Mouse (Mus musculus): ENCODE measurements at regions not wholly inside any gene's neighbourhood (a gene's known extent, or its start where the extent isn't known, plus 50 kb on each side); places are given as distances from the start of the nearest gene placed in this dataset.

- no peaks in the 10 kb centered on the region for H3K27me3 ChIP-seq (ENCODE audit: control insufficient read depth, insufficient read depth, low read length)
- no peaks in the 10 kb centered on the region for H3K36me3 ChIP-seq (ENCODE audit: control insufficient read depth, insufficient read depth, low read length)
- 72% methylated on average over 3 of the region's 3 CpGs for whole genome bisulfite sequencing
- no peak overlapping the region for H3K4me3 ChIP-seq (replicated peaks; ENCODE audit: low read length)
- ATAC-seq (ENCODE audit: insufficient read depth, low FRiP score), result no peak
- H3K9me3 ChIP-seq (replicated peaks; ENCODE audit: control insufficient read depth, low read length), result no peaks in the 10 kb centered on the region
- no peaks in the 10 kb centered on the region for H3K4me1 ChIP-seq (ENCODE audit: control insufficient read depth, insufficient read depth, low read length)
- no peak overlapping the region for H3K9ac ChIP-seq (ENCODE audit: low read length)
- H3K4me2 ChIP-seq (ENCODE audit: low read depth, low read length), result no peak overlapping the region
- no peak overlapping the region for H3K27ac ChIP-seq (ENCODE audit: low read length)
Observed at GRCm38 (mm10) chr11:28681311-28681710, 97.2 kb upstream of the Ccdc85a start.

- no peak overlapping the region for H3K4me3 ChIP-seq (replicated peaks; ENCODE audit: low read length)
- no peaks in the 10 kb centered on the region for H3K4me1 ChIP-seq (ENCODE audit: control insufficient read depth, insufficient read depth, low read length)
- no peak overlapping the region for H3K27ac ChIP-seq (ENCODE audit: low read length)
- H3K36me3 ChIP-seq (ENCODE audit: control insufficient read depth, insufficient read depth, low read length), result no peaks in the 10 kb centered on the region
- ATAC-seq (ENCODE audit: insufficient read depth, low FRiP score), result no peak
- no peaks in the 10 kb centered on the region for H3K27me3 ChIP-seq (ENCODE audit: control insufficient read depth, insufficient read depth, low read length)
- no peaks in the 10 kb centered on the region for H3K9me3 ChIP-seq (replicated peaks; ENCODE audit: control insufficient read depth, low read length)
- no peak overlapping the region for H3K4me2 ChIP-seq (ENCODE audit: low read depth, low read length)
- H3K9ac ChIP-seq (ENCODE audit: low read length), result no peak overlapping the region
Observed at GRCm38 (mm10) chr11:28670765-28671164, 86.6 kb upstream of the Ccdc85a start.

GRCm38 (mm10) chr11:28669359-28669758 lies 85.2 kb upstream of the Ccdc85a start:
- WGBS, result 37% methylated on average over 4 of the region's 4 CpGs
- no peak for ATAC-seq (ENCODE audit: insufficient read depth, low FRiP score)
- Histone ChIP-seq H3K9me3 (replicated peaks; ENCODE audit: control insufficient read depth, low read length) (no peaks in the 10 kb centered on the region), H3K4me1 (ENCODE audit: control insufficient read depth, insufficient read depth, low read length) (no peaks in the 10 kb centered on the region), H3K36me3 (ENCODE audit: control insufficient read depth, insufficient read depth, low read length) (no peaks in the 10 kb centered on the region), H3K9ac (ENCODE audit: low read length) (no peak overlapping the region), H3K4me2 (ENCODE audit: low read depth, low read length) (no peak overlapping the region), H3K27me3 (ENCODE audit: control insufficient read depth, insufficient read depth, low read length) (no peaks in the 10 kb centered on the region), H3K4me3 (replicated peaks; ENCODE audit: low read length) (no peak overlapping the region), H3K27ac (ENCODE audit: low read length) (no peak overlapping the region)

- WGBS, result 60% methylated on average over 4 of the region's 4 CpGs
- H3K4me3 ChIP-seq (replicated peaks; ENCODE audit: low read length), result no peak overlapping the region
- H3K4me2 ChIP-seq (ENCODE audit: low read depth, low read length), result no peak overlapping the region
- no peak overlapping the region for H3K27ac ChIP-seq (ENCODE audit: low read length)
- H3K9ac ChIP-seq (ENCODE audit: low read length), result no peak overlapping the region
- H3K9me3 ChIP-seq (replicated peaks; ENCODE audit: control insufficient read depth, low read length), result no peaks in the 10 kb centered on the region
- no peaks in the 10 kb centered on the region for H3K4me1 ChIP-seq (ENCODE audit: control insufficient read depth, insufficient read depth, low read length)
- H3K36me3 ChIP-seq (ENCODE audit: control insufficient read depth, insufficient read depth, low read length), result no peaks in the 10 kb centered on the region
- no peak for ATAC-seq (ENCODE audit: insufficient read depth, low FRiP score)
- H3K27me3 ChIP-seq (ENCODE audit: control insufficient read depth, insufficient read depth, low read length), result no peaks in the 10 kb centered on the region
Observed at GRCm38 (mm10) chr11:28660377-28660776, 76.3 kb upstream of the Ccdc85a start.

GRCm38 (mm10) chr11:28655169-28655846 lies 71.2 kb upstream of the Ccdc85a start:
- no peaks in the 10 kb centered on the region for H3K4me1 ChIP-seq (ENCODE audit: control insufficient read depth, insufficient read depth, low read length)
- H3K4me3 ChIP-seq (replicated peaks; ENCODE audit: low read length), result no peak overlapping the region
- H3K36me3 ChIP-seq (ENCODE audit: control insufficient read depth, insufficient read depth, low read length), result no peaks in the 10 kb centered on the region
- no peaks in the 10 kb centered on the region for H3K9me3 ChIP-seq (replicated peaks; ENCODE audit: control insufficient read depth, low read length)
- H3K27me3 ChIP-seq (ENCODE audit: control insufficient read depth, insufficient read depth, low read length), result no peaks in the 10 kb centered on the region
- WGBS, result 79% methylated on average over 12 of the region's 12 CpGs
- H3K27ac ChIP-seq (ENCODE audit: low read length), result no peak overlapping the region
- ATAC-seq (ENCODE audit: insufficient read depth, low FRiP score), result no peak
- no peak overlapping the region for H3K4me2 ChIP-seq (ENCODE audit: low read depth, low read length)
- no peak overlapping the region for H3K9ac ChIP-seq (ENCODE audit: low read length)

- no peak overlapping the region for H3K4me3 ChIP-seq (replicated peaks; ENCODE audit: low read length)
- no peak overlapping the region for H3K4me2 ChIP-seq (ENCODE audit: low read depth, low read length)
- no peaks in the 10 kb centered on the region for H3K27me3 ChIP-seq (ENCODE audit: control insufficient read depth, insufficient read depth, low read length)
- ATAC-seq (ENCODE audit: insufficient read depth, low FRiP score), result no peak
- H3K4me1 ChIP-seq (ENCODE audit: control insufficient read depth, insufficient read depth, low read length), result no peaks in the 10 kb centered on the region
- no peaks in the 10 kb centered on the region for H3K36me3 ChIP-seq (ENCODE audit: control insufficient read depth, insufficient read depth, low read length)
- no peaks in the 10 kb centered on the region for H3K9me3 ChIP-seq (replicated peaks; ENCODE audit: control insufficient read depth, low read length)
- no peak overlapping the region for H3K27ac ChIP-seq (ENCODE audit: low read length)
- H3K9ac ChIP-seq (ENCODE audit: low read length), result no peak overlapping the region
- 74% methylated on average over 7 of the region's 7 CpGs for WGBS
Observed at GRCm38 (mm10) chr11:28649446-28649845, 65.3 kb upstream of the Ccdc85a start.

GRCm38 (mm10) chr11:28648916-28649315 lies 64.8 kb upstream of the Ccdc85a start:
- Histone ChIP-seq H3K4me1 (ENCODE audit: control insufficient read depth, insufficient read depth, low read length) (no peaks in the 10 kb centered on the region), H3K9me3 (replicated peaks; ENCODE audit: control insufficient read depth, low read length) (no peaks in the 10 kb centered on the region), H3K9ac (ENCODE audit: low read length) (no peak overlapping the region), H3K27ac (ENCODE audit: low read length) (no peak overlapping the region), H3K27me3 (ENCODE audit: control insufficient read depth, insufficient read depth, low read length) (no peaks in the 10 kb centered on the region), H3K4me3 (replicated peaks; ENCODE audit: low read length) (no peak overlapping the region), H3K36me3 (ENCODE audit: control insufficient read depth, insufficient read depth, low read length) (no peaks in the 10 kb centered on the region), H3K4me2 (ENCODE audit: low read depth, low read length) (no peak overlapping the region)
- ATAC-seq (ENCODE audit: insufficient read depth, low FRiP score), result no peak
- WGBS, result 37% methylated on average over 3 of the region's 3 CpGs

GRCm38 (mm10) chr11:28639081-28639480 lies 55.0 kb upstream of the Ccdc85a start:
- Histone ChIP-seq H3K9me3 (replicated peaks; ENCODE audit: control insufficient read depth, low read length) (no peaks in the 10 kb centered on the region), H3K36me3 (ENCODE audit: control insufficient read depth, insufficient read depth, low read length) (no peaks in the 10 kb centered on the region), H3K27me3 (ENCODE audit: control insufficient read depth, insufficient read depth, low read length) (no peaks in the 10 kb centered on the region)

GRCm38 (mm10) chr11:28636752-28637151 lies 52.6 kb upstream of the Ccdc85a start:
- 56% methylated on average over 3 of the region's 3 CpGs for WGBS
- Histone ChIP-seq H3K9ac (ENCODE audit: low read length) (no peak overlapping the region), H3K4me3 (replicated peaks; ENCODE audit: low read length) (no peak overlapping the region), H3K36me3 (ENCODE audit: control insufficient read depth, insufficient read depth, low read length) (no peaks in the 10 kb centered on the region), H3K27ac (ENCODE audit: low read length) (no peak overlapping the region), H3K9me3 (replicated peaks; ENCODE audit: control insufficient read depth, low read length) (no peaks in the 10 kb centered on the region), H3K27me3 (ENCODE audit: control insufficient read depth, insufficient read depth, low read length) (no peaks in the 10 kb centered on the region), H3K4me2 (ENCODE audit: low read depth, low read length) (no peak overlapping the region), H3K4me1 (ENCODE audit: control insufficient read depth, insufficient read depth, low read length) (peaks cover 3% of the 10 kb centered on the region; the same call in 1 of the 2 replicates)
- no peak for ATAC-seq (ENCODE audit: insufficient read depth, low FRiP score)

More at GRCm38 (mm10) chr11:28639081-28639480, 55.0 kb upstream of the Ccdc85a start:
- Histone ChIP-seq H3K4me3 (replicated peaks; ENCODE audit: low read length) (no peak overlapping the region), H3K27ac (ENCODE audit: low read length) (no peak overlapping the region), H3K4me2 (ENCODE audit: low read depth, low read length) (no peak overlapping the region), H3K9ac (ENCODE audit: low read length) (no peak overlapping the region), H3K4me1 (ENCODE audit: control insufficient read depth, insufficient read depth, low read length) (no peaks in the 10 kb centered on the region)
- 94% methylated on average over 1 of the region's 1 CpGs for WGBS
- no peak for ATAC-seq (ENCODE audit: insufficient read depth, low FRiP score)

Measured in stomach, embryonic 16.5 days (tissue).